Mouse (Mus musculus) duodenum, adult 2 months (tissue): ENCODE results near the gene Cnga4. TPM values are rescaled to one million over a fixed set of nuclear protein-coding genes. Genes with fewer than 3 reads are reported as not detected.

ENCODE experiments used
- polyA plus RNA-seq: library from polyadenylated mRNA; depleted of rRNA; stranded (reverse); fragments of >200 nt; gene quantifications from 2 replicates; pipeline ENCODE4 v1.2.3, GENCODE M21; 2012; ENCODE audit warnings: low replicate concordance; rRNA removed

The Cnga4 gene
- polyA plus RNA-seq = 0.05 and 0.34 TPM in 2 replicates

DNA sequence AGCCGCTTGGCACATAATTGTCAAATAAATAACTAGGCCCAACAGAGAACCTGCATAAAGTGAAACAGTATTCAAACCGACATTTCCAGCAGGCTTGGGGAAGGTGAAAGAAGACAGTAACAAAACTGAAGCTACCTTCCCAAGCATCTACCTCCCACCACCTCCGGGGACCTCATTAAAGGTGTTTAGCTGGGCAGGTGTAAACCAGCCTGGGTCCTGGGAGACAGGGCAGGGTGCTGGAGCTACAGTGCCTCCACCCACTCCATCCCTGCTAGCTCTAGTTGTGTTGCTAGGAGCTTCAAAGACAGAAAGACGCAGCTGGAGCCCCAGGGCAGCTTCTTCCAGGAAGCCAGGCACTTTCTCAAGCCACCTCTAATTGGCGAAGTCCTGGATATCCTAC, at the start of gene Cnga4:
Gene Cnga4, plus strand, starts transcription at position 301 of the 400 bp plus-strand sequence.

DNA sequence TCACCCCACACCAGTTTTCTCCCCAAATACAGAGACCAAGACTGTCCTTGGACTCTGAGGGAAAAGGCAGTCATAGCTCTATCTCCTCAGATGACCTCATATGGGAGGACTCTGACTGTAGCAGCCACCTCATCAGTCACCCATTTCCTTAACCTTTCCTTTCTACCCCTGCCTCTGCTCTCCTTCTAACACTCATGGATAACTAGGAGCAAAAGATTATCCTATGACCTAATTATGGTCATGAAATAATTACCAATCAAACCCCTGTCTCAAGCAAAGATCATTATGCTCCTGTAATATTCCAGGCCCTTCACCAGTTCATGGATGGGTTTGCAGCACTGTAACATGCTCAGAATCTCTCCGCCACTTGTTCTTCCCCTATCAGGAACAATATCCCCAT, 36.4 kb upstream of the Cnga4 start, which contains the start of gene Olfr692:
Gene Olfr692, plus strand, starts transcription at position 301 of the 400 bp plus-strand sequence.

DNA sequence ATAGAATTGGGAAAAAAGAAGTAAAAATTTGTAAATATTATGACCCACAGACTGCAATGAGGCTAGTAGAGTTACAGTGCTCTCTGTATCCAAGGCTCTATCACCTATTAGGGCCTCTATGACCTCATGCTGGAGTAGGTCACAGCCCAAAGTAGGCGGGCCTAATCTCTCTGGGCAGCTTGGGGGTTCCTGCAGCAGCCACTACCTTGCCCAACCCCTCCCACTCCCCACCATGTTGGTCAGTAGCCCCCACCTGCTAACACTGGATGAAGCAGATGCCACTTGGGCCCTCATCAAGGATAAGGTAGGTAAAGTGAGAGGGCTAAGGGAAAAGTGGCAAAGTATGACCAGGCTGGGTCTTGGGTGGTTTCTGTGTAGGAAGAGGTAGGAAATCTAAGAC, 29.5 kb upstream of the Cnga4 start, which contains the start of gene Gm5901:
Gene Gm5901, plus strand, starts transcription at position 173 of the 400 bp plus-strand sequence.

DNA sequence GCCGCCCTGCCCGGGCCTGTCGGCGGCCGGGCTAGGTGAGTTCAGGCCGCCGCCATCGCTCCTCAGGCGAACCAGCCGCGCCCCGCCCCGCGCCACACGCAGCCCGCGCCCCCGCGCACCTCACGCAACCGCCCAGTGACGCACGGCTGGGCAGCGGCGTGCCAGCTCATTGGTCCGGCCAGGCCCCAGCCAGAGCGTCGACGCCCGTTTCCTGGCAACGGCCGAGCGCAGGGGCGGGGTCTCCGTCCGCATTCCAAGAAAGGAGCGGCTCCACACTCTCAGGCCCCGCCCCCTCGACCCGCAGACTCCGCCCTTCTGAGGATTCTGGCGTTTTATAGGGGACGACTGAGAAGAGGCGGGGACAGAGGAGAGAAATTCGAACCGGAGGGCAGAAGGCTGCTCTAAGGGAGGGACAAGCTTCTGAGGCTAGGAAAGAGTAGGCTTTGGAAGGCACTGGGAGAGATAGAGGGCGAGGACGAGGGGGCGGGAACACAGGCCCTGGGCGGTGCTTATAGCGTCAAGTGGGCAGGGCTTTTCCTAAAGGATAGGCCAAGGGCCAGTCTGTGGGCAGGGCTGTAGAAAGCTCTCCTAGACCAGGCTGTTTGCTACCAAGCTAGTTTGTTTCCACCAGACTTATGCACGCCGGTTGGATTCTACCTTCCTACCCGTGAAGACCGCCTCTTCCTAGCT, 4.3 kb upstream of the Cnga4 start, which contains the start of gene Fam160a2:
Gene Fam160a2, minus strand, starts transcription at position 120 of the 690 bp plus-strand sequence.

DNA sequence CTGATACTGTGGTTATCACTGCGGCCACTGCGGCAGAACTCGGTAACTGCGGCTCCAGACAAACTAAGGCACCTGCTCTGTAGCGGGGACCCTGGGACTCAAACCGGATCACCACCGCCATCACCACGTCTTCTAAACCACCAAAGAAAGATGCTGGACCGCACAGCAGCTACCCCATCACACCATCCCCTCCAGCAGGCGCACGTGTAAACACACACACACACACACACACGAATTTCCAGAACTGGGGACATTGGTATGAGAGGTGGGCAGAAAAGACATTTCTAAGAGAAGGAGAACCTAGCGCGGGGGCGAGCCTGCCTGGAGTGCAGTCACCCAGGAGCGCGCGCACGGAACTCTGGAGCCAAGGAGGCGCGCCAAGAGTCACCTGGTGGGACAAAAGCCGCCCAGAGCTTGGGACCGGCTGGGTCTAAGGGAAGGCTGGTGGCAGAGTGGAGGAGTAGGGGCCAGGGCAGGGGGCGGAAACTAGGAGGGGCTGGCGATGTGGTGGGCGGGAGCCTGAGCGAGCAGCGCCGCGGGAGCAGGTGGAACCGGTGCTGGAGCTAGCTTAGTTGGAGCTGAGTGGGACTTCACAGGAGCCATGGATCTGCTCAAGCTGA, 21.2 kb downstream of the Cnga4 start, which contains the start of gene Cckbr:
Gene Cckbr, plus strand, starts transcription at position 308 of the 620 bp plus-strand sequence.

Other genes with a start within 250 kb of the Cnga4 start
- not detected in 2 replicates for gene Olfr684, start 240.9 kb upstream of the Cnga4 start, polyA plus RNA-seq
- not detected in 2 replicates for gene Olfr685, start 218.6 kb upstream of the Cnga4 start, polyA plus RNA-seq
- not detected in 2 replicates for gene Olfr686, start 197.1 kb upstream of the Cnga4 start, polyA plus RNA-seq
- not detected in 2 replicates for gene Olfr688, start 116.5 kb upstream of the Cnga4 start, polyA plus RNA-seq
- not detected in 2 replicates for gene Olfr689, start 93.4 kb upstream of the Cnga4 start, polyA plus RNA-seq
- not detected in 2 replicates for gene Olfr690, start 70.5 kb upstream of the Cnga4 start, polyA plus RNA-seq
- gene Olfr691, start 62.3 kb upstream of the Cnga4 start, polyA plus RNA-seq = not detected in 2 replicates
- gene Olfr692, start 36.3 kb upstream of the Cnga4 start, polyA plus RNA-seq = not detected in 2 replicates
- not detected in 2 replicates for gene Gm5901, start 29.5 kb upstream of the Cnga4 start, polyA plus RNA-seq
- 67.5 and 94.3 TPM in 2 replicates for gene Fam160a2, start 4.5 kb upstream of the Cnga4 start, polyA plus RNA-seq
- 0.09 and 0.18 TPM in 2 replicates for gene Cckbr, start 21.2 kb downstream of the Cnga4 start, polyA plus RNA-seq
- gene Cavin3, start 77.7 kb downstream of the Cnga4 start, polyA plus RNA-seq = 22.7 and 38.6 TPM in 2 replicates
- gene Smpd1, start 149.8 kb downstream of the Cnga4 start, polyA plus RNA-seq = 11.4 and 16.6 TPM in 2 replicates
- gene Apbb1, start 177.1 kb downstream of the Cnga4 start, polyA plus RNA-seq = 17.9 and 21.9 TPM in 2 replicates
- 0.15 and 0.50 TPM in 2 replicates for gene Hpx, start 195.6 kb downstream of the Cnga4 start, polyA plus RNA-seq
- gene Trim3, start 229.0 kb downstream of the Cnga4 start, polyA plus RNA-seq = 13.5 and 19.7 TPM in 2 replicates
- gene Timm10b, start 235.5 kb downstream of the Cnga4 start, polyA plus RNA-seq = 87.5 and 178 TPM in 2 replicates
- 39.4 and 72.4 TPM in 2 replicates for gene Arfip2, start 235.8 kb downstream of the Cnga4 start, polyA plus RNA-seq
- gene Gm45799, start 236.0 kb downstream of the Cnga4 start, polyA plus RNA-seq = 359 and 495 TPM in 2 replicates
- 0.39 and 0.41 TPM in 2 replicates for gene Dnhd1, start 246.3 kb downstream of the Cnga4 start, polyA plus RNA-seq